Mouse (Mus musculus): ENCODE results near the gene Rhbdl1.

GRCm38 (mm10) chr17:25824362-25825142 is 12.5 kb downstream of the Rhbdl1 start:
- TF ChIP-seq POLR2A (IDR thresholded peaks at IDR 0.05; ENCODE audit: insufficient read length, low read depth) (no peak), E2F4 (IDR thresholded peaks at IDR 0.05; ENCODE audit: insufficient read depth) (no peak), USF1 (IDR thresholded peaks at IDR 0.05; ENCODE audit: low read depth) (no peak), MAX (IDR thresholded peaks at IDR 0.05; ENCODE audit: low read depth) (no peak), TCF12 (IDR thresholded peaks at IDR 0.05; ENCODE audit: insufficient read depth, poor library complexity, severe bottlenecking) (no peak), POLR2AphosphoS2 (IDR thresholded peaks at IDR 0.05; ENCODE audit: insufficient read length, low read depth) (no peak), MYOD1 (IDR thresholded peaks at IDR 0.05; ENCODE audit: control insufficient read depth in 1 of 3, insufficient read length in 2 of 3, low read depth in 2 of 3) (no peak), MYOG (IDR thresholded peaks at IDR 0.05; ENCODE audit: control insufficient read depth in 1 of 3, insufficient read depth in 1 of 3, insufficient read length in 2 of 3, low read depth in 2 of 3) (no peak), SRF (IDR thresholded peaks at IDR 0.05; ENCODE audit: control insufficient read depth, insufficient read length, low read depth) (no peak)
